Comparison of ENCODE assay signal across 18 mouse cellular contexts in the genomic region with DNA sequence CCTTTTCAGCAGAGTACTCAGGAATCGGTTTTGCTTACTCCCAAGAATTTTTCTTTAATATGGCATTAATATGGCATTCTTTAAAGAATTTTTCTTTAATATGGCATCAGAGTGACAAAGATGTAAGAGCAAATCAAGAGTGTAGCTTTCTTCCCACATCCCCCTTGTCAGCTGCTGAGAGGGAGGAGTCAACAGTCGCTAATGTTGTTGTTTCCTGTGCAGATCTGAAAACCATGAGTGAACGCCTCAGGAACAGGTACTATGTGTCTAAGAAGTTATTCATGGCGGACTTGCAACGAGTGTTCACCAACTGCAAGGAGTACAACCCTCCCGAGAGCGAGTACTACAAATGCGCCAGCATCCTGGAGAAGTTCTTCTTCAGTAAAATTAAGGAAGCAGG.
"Had no signal": no experiment of that assay in that cellular context is flagged by ENCODE, and none has a peak within 500 bp of the region (broad histone marks: within the 10 kb centered on the region; RNA-seq: fewer than 3 reads in every experiment).

No protein-coding gene starts in this region.

- H3K9ac ChIP-seq: lung, embryonic 14.5 days; midbrain, embryonic 12.5 days; neural tube, embryonic 13.5 days; neural tube, embryonic 15.5 days had no signal

- H3K27ac ChIP-seq: midbrain, embryonic 10.5 days; midbrain, embryonic 12.5 days; neural tube, embryonic 13.5 days; neural tube, embryonic 15.5 days had no signal

- H3K4me3 ChIP-seq: midbrain, embryonic 10.5 days; midbrain, embryonic 12.5 days; myocyte; neural tube, embryonic 13.5 days; neural tube, embryonic 15.5 days had no signal

- H3K27me3 ChIP-seq: midbrain, embryonic 12.5 days; neural tube, embryonic 13.5 days; neural tube, embryonic 15.5 days had no signal

- H3K9me3 ChIP-seq: midbrain, embryonic 10.5 days; midbrain, embryonic 12.5 days; neural tube, embryonic 13.5 days; neural tube, embryonic 15.5 days had no signal

- H3K4me2 ChIP-seq: lung, embryonic 14.5 days; midbrain, embryonic 12.5 days; neural tube, embryonic 13.5 days; neural tube, embryonic 15.5 days had no signal

- ATAC-seq: midbrain, embryonic 16.5 days had no signal

- H3K4me1 ChIP-seq: midbrain, embryonic 10.5 days; midbrain, embryonic 12.5 days; neural tube, embryonic 13.5 days; neural tube, embryonic 15.5 days had no signal

- DNase-seq: lung, adult 18-20 months; lung, embryonic 14.5 days; lung, postnatal 10 days; lung, postnatal 4 days; retina, postnatal 1 day; right cerebral cortex, adult 18-20 months; right cerebral cortex, postnatal 25 days; right cerebral cortex, postnatal 4 days; spleen, adult 18-20 months; thymus, adult 2 months; thymus, postnatal 25 days; thymus, postnatal 4 days had no signal
